Mouse (Mus musculus): Measurements from ENCODE around the gene Fuz.

The Fuz gene

GRCm38 (mm10) chr7:44928570-44928969 is 32.7 kb downstream of the Fuz start:
- no peak for DNase-seq (ENCODE audit: low spot score)

- peak; percentile 100 for DNase-seq (ENCODE audit: low spot score)
Measured at GRCm38 (mm10) chr7:44929204-44930151, 33.6 kb downstream of the Fuz start, which contains the start of gene Ap2a1. Gene Ap2a1 (minus strand): TSS chr7:44929496.

DNA sequence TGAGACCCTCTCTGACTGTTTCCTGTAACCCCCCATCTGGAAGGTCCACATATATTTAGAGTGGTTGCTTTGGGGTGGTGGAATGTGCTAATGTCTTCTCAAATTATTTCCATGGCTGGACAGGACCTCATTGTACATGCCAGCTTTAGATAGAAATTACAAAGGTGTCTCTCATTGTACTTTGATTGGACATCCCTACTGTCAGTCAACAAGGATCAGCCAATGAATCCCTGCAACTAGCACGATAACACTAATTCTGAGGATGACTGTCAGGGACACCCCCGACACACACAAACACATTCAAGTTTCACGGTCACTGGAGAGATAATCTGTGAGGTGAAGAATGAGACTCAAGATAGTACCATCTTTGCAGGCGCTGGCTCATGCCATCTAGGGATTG is 42.8 kb downstream of the Fuz start:
- no peak for DNase-seq (ENCODE audit: low spot score)

- DNase-seq (ENCODE audit: low spot score): no peak
Measured at GRCm38 (mm10) chr7:44942904-44943303, 47.0 kb downstream of the Fuz start, which contains the start of gene Tsks. Gene Tsks (plus strand): TSS chr7:44943204.

- DNase-seq (ENCODE audit: low spot score): no peak
Measured at GRCm38 (mm10) chr7:44949922-44950321, 54.0 kb downstream of the Fuz start.

- peak; percentile 86 for DNase-seq (ENCODE audit: low spot score)
Measured at GRCm38 (mm10) chr7:44951960-44952359, 56.1 kb downstream of the Fuz start.
